Mouse (Mus musculus) midbrain, embryonic 10.5 days (tissue): ENCODE results near the gene Grip2. TPM values are rescaled to one million over a fixed set of nuclear protein-coding genes. Genes with fewer than 3 reads are reported as not detected.

ENCODE experiments used
- DNase-seq: peaks from one replicate; pipeline ENCODE4 v3.0.0-alpha.2; 2017; ENCODE audit warnings: low spot score
- H3K27ac ChIP-seq: fragments of 300-500 bp; sonication (generic); replicated peaks from 2 replicates; pipeline ENCODE4 v1.5.1; 2016; ENCODE audit warnings: mild to moderate bottlenecking
- H3K27me3 ChIP-seq: fragments of 300-500 bp; sonication (generic); 2 replicates; pipeline ENCODE4 v1.6.1; 2016; ENCODE audit warnings: low read depth, mild to moderate bottlenecking; ENCODE audit not compliant: poor library complexity, severe bottlenecking
- H3K36me3 ChIP-seq: fragments of 300-500 bp; sonication (generic); 2 replicates; pipeline ENCODE4 v1.6.1; 2016; ENCODE audit warnings: mild to moderate bottlenecking, moderate library complexity
- H3K4me1 ChIP-seq: fragments of 300-500 bp; sonication (generic); 2 replicates; pipeline ENCODE4 v1.6.1; 2016
- H3K4me3 ChIP-seq: fragments of 300-500 bp; sonication (generic); 2 replicates; pipeline ENCODE4 v1.5.1; 2016; ENCODE audit warnings: mild to moderate bottlenecking, moderate library complexity
- H3K9me3 ChIP-seq: fragments of 300-500 bp; sonication (generic); replicated peaks from 2 replicates; pipeline ENCODE4 v1.6.1; 2016; ENCODE audit warnings: mild to moderate bottlenecking
- WGBS: fragments of 180-500 bp; shearing (Covaris S2); methylation state at CpG from one replicate; pipeline ENCODE4 v1.1.7; 2016; 5-methylcytosine and 5-hydroxymethylcytosine counted together
- polyA plus RNA-seq: library from polyadenylated mRNA; unstranded; fragments of >200 nt; fragmentation: Nextera tagmentation; extraction: Ambion mirVana; gene quantifications from 2 replicates; pipeline ENCODE4 v1.2.1, GENCODE M21; 2016

The Grip2 gene
- polyA plus RNA-seq: 0.28 and 0.70 TPM in 2 replicates

GRCm38 (mm10) chr6:91827016-91827570 is at the start of gene Grip2:
Gene Grip2, minus strand, starts transcription at chr6:91827250.
- Histone ChIP-seq H3K27ac (no peak within 1 kb of the TSS), H3K27me3 (no peaks in the 10 kb centered on the region), H3K4me3 (no peak within 1 kb of the TSS), H3K36me3 (no peaks in the 10 kb centered on the region), H3K4me1 (no peaks in the 10 kb centered on the region), H3K9me3 (no peaks in the 10 kb centered on the region)
- no peak for DNase-seq
- WGBS: 68% methylated on average over 9 of the region's 11 CpGs

GRCm38 (mm10) chr6:91872781-91873180 is 45.7 kb upstream of the Grip2 start:
- no peaks in the 10 kb centered on the region for H3K36me3 ChIP-seq
- DNase-seq: no peak
- WGBS: 60% methylated on average over 2 of the region's 2 CpGs
- H3K4me1 ChIP-seq: peaks cover 4% of the 10 kb centered on the region; the same call in 1 of the 2 replicates
- H3K27me3 ChIP-seq: 0 out of 2 replicates have a peak, but pooled peaks cover 8% of the 10 kb centered on the region
- H3K27ac ChIP-seq: no peak overlapping the region
- no peak overlapping the region for H3K4me3 ChIP-seq
- H3K9me3 ChIP-seq: no peaks in the 10 kb centered on the region

GRCm38 (mm10) chr6:91868091-91868490 is 41.0 kb upstream of the Grip2 start:
- WGBS: 83% methylated on average over 5 of the region's 5 CpGs
- H3K27ac ChIP-seq: no peak overlapping the region
- H3K4me3 ChIP-seq: no peak overlapping the region
- H3K27me3 ChIP-seq: no peaks in the 10 kb centered on the region; the same call in 1 of the 2 replicates
- no peak for DNase-seq
- no peaks in the 10 kb centered on the region for H3K4me1 ChIP-seq
- H3K36me3 ChIP-seq: no peaks in the 10 kb centered on the region
- no peaks in the 10 kb centered on the region for H3K9me3 ChIP-seq

- Histone ChIP-seq H3K4me1 (no peaks in the 10 kb centered on the region), H3K27me3 (no peaks in the 10 kb centered on the region; the same call in 1 of the 2 replicates), H3K4me3 (no peak overlapping the region), H3K27ac (no peak overlapping the region), H3K36me3 (no peaks in the 10 kb centered on the region), H3K9me3 (no peaks in the 10 kb centered on the region)
- 87% methylated on average over 11 of the region's 11 CpGs for WGBS
- no peak for DNase-seq
Observed at GRCm38 (mm10) chr6:91865601-91866000, 38.6 kb upstream of the Grip2 start.

GRCm38 (mm10) chr6:91864595-91864994 is 37.5 kb upstream of the Grip2 start:
- no peak overlapping the region for H3K27ac ChIP-seq
- DNase-seq: no peak
- no peaks in the 10 kb centered on the region for H3K36me3 ChIP-seq
- WGBS: 82% methylated on average over 5 of the region's 5 CpGs
- no peaks in the 10 kb centered on the region for H3K4me1 ChIP-seq
- H3K4me3 ChIP-seq: no peak overlapping the region
- H3K27me3 ChIP-seq: no peaks in the 10 kb centered on the region; the same call in 1 of the 2 replicates
- H3K9me3 ChIP-seq: no peaks in the 10 kb centered on the region

DNA sequence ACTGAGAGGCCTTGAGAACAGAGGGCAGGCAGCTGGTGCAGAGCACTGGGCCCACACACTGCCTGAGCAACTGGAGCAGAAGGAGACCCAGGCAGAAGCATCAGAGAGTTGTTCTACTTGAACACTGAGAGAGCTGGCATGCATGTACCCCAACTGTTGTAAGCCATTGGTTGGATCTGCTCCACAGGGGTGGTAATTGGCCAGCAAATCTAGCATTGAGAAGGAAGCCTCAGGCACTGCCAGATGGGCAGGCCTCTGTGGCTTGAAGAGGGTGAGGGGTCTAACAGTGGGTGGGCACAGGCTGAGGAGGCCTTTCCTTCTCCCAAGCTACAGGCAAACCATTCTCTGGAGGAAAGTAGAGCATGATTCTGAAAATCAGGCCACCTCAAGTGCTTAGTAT is 35.8 kb upstream of the Grip2 start:
- Histone ChIP-seq H3K36me3 (no peaks in the 10 kb centered on the region), H3K27me3 (no peaks in the 10 kb centered on the region; the same call in 1 of the 2 replicates), H3K9me3 (no peaks in the 10 kb centered on the region), H3K27ac (no peak overlapping the region), H3K4me3 (no peak overlapping the region), H3K4me1 (no peaks in the 10 kb centered on the region)
- DNase-seq: no peak

- no peak for DNase-seq
- 71% methylated on average over 5 of the region's 5 CpGs for WGBS
- Histone ChIP-seq H3K4me1 (no peaks in the 10 kb centered on the region), H3K9me3 (no peaks in the 10 kb centered on the region), H3K27ac (no peak overlapping the region), H3K4me3 (no peak overlapping the region), H3K36me3 (no peaks in the 10 kb centered on the region), H3K27me3 (0 out of 2 replicates have a peak, but pooled peaks cover 10% of the 10 kb centered on the region)
Observed at GRCm38 (mm10) chr6:91858339-91858738, 31.3 kb upstream of the Grip2 start.

DNA sequence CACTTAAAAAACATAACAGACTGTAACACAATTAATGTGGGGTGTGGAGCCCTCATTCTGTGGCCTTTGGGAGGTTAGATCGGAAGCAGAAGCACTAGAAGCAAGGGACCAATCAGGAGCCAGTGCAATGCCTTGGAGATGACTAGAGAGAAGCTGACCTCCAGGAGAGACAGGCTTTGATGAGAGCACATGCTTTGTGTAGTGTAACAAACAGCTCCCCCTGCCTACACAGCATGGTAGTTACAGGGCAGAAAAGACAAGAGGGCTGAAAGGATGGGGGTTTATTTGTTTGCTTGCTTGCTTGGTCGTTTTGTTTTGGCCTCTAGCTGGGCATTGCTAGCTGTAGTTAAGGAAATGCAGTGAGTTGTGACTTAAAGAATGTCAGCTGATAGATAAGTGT is 25.5 kb upstream of the Grip2 start:
- Histone ChIP-seq H3K4me3 (no peak overlapping the region), H3K27ac (no peak overlapping the region), H3K36me3 (no peaks in the 10 kb centered on the region), H3K4me1 (no peaks in the 10 kb centered on the region), H3K27me3 (0 out of 2 replicates have a peak, but pooled peaks cover 11% of the 10 kb centered on the region), H3K9me3 (no peaks in the 10 kb centered on the region)
- 6% methylated on average over 2 of the region's 2 CpGs for WGBS
- peak; percentile 54 for DNase-seq

DNA sequence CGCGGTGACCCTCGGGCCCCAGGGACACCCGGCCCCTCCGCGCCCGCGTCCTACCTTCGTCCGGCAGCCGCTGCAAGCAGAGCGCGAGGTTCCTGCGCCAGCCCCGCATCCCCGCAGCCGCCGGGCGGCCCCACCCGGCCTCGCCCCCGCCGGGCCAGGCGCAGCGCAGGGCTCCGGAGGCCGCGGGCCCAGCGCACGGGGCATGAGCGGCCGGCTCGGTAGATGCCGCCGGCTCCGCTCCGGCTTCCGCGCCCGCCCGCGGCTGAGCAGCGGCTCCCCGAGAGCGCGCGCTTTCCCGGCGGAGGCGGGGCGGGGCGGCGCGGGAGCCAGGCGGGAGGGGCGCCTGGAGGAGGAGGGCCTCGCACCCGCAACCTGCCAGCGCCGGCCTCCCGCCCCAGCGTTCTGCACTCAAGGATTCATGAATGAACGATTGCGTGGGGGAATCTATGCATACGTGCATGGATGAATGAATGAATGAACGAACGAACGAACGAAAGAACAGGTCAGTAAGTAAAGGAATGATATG is 16.6 kb upstream of the Grip2 start:
- peak; percentile 45 for DNase-seq
- peaks cover 27% of the 10 kb centered on the region for H3K4me1 ChIP-seq
- 5% methylated on average over 69 of the region's 69 CpGs for WGBS
- peak overlapping the region; percentile 69 for H3K4me3 ChIP-seq
- peaks cover 74% of the 10 kb centered on the region for H3K27me3 ChIP-seq
- H3K27ac ChIP-seq: peak overlapping the region; percentile 70; the same call in 1 of the 2 replicates
- H3K9me3 ChIP-seq: no peaks in the 10 kb centered on the region
- H3K36me3 ChIP-seq: no peaks in the 10 kb centered on the region

DNA sequence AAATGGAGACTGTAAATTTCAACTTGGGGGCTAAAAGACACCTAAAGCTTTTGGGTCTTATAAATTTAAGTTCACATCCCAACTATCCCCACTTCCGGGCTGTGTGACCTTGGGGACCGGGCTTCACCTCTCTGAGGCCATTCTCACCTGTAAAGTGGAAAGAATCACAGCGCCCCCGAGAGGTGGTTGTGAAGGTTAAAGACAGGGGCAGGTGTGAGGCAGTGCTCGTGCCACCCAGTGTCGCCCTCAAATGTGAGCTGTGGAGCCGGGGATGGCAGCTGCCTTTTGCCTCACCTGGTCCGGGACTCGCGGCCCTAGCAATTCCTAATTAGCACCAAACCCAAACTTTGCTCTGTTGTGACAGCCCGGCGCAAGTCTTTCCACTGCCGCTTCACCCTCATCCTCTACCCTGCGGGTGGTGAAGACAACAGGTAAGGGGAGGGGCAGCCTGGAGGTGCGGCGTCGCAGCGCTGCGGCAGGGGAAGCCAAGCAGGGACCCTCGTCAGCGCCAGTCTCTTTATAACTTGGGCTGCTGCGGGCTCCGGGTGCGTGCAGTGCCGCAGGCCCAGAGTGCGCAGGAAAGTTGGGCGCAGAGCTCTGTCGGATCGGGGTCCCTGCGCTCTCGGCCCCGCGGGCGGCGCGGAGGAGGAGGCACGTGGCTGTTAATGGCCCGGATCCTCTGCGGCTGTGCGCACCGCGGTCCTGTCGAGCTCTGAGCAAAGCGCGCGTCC is 16.0 kb upstream of the Grip2 start:
- Histone ChIP-seq H3K36me3 (no peaks in the 10 kb centered on the region), H3K4me1 (peaks cover 33% of the 10 kb centered on the region), H3K27ac (peak overlapping the region; percentile 70; the same call in 1 of the 2 replicates), H3K27me3 (peaks cover 74% of the 10 kb centered on the region), H3K9me3 (no peaks in the 10 kb centered on the region), H3K4me3 (peak overlapping the region; percentile 69)
- no peak for DNase-seq
- WGBS: 4% methylated on average over 45 of the region's 46 CpGs

DNA sequence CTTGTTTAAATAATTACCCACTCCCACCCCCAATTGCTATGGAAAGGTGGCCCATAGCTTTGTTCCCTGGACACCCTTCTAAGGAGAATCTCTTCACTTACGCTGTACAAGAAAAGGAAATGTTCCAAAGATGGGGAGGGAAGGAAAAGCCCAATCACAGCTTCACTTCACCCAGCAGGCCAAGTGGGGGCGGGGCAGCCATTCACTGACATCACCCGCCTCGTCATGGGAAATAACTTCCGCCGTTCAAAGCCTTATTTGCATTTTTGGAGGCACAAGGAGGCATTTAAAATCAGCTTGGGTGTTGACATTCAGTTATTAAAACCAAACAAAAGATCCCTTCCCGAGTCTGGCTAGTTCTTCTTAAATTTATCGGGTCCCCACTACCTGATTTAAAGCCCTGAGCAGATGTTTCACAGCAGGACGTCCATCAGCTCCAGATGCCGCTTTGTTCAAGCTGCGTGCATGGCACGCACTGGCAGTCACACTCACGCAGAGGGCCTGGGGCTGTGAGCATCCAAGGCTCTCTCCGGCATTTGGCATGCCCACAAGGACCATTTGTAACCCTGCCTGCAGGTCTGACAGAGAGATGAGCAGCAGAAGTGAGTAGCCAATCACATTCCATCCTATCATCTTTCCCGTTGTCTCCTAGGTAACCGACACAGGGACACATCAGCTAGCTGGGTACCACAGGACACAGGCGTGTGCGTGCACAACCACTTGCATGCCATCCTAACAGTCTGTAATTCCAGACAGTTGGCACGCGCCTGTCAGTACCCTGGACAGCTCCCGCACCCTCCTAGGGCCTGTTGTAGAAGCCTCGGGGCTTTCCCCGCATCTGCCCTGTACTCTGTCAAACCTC is 12.2 kb upstream of the Grip2 start:
- 9% methylated on average over 23 of the region's 23 CpGs for WGBS
- DNase-seq: peak; percentile 68
- Histone ChIP-seq H3K27me3 (peaks cover 51% of the 10 kb centered on the region), H3K27ac (peak overlapping the region; percentile 47; the same call in 1 of the 2 replicates), H3K36me3 (no peaks in the 10 kb centered on the region), H3K9me3 (no peaks in the 10 kb centered on the region), H3K4me1 (peaks cover 34% of the 10 kb centered on the region), H3K4me3 (peak overlapping the region; percentile 41)

DNA sequence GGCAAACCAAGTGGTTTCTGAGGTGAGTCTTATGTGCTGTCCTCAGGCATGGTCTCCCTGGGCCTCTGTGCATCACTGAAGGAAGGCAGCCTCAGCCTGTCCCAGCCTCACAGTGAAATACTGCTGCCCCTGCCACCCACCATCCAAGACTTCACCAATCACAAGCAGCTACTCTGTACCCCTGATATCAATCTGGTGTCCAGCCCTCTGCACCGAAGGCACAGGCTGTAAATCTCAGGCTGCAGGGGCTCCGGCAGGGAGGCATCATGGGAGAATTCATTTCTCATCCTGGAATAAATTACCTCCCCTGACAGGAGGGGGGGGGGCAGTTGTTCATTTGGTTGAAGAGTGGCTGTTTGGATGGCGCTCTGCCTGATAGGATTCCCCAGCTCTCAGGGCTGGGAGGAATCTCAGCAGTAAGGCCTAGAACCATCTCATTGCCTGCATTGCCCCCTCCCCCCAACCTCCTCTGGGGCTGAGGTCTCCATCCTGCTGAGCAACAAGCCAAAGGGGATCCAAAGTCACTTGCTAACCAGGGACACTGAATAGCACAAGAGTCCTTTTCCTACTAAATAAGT is 5.9 kb upstream of the Grip2 start:
- no peak overlapping the region for H3K27ac ChIP-seq
- H3K9me3 ChIP-seq: no peaks in the 10 kb centered on the region
- no peak overlapping the region for H3K4me3 ChIP-seq
- 79% methylated on average over 3 of the region's 3 CpGs for WGBS
- no peaks in the 10 kb centered on the region for H3K4me1 ChIP-seq
- H3K27me3 ChIP-seq: 0 out of 2 replicates have a peak, but pooled peaks cover 4% of the 10 kb centered on the region
- H3K36me3 ChIP-seq: no peaks in the 10 kb centered on the region
- no peak for DNase-seq
